Mouse (Mus musculus): Measurements from ENCODE around the gene Nbea.

Nbea gene

GRCm38 (mm10) chr3:55783171-55784081 lies 400.1 kb downstream of the Nbea start:
- DNase-seq (ENCODE audit: low read depth, low spot score) = no peak

GRCm38 (mm10) chr3:55782771-55783170 lies 400.7 kb downstream of the Nbea start:
- DNase-seq (ENCODE audit: low read depth, low spot score) = no peak

- peak; percentile 75 for DNase-seq (ENCODE audit: low read depth, low spot score)
Observed at GRCm38 (mm10) chr3:55782056-55782687, 401.3 kb downstream of the Nbea start, which contains the start of gene Mab21l1. TSS of gene Mab21l1 (plus strand) at chr3:55782510.

- no peak for DNase-seq (ENCODE audit: low read depth, low spot score)
Observed at GRCm38 (mm10) chr3:55781429-55782055, 402.0 kb downstream of the Nbea start.

- DNase-seq (ENCODE audit: low read depth, low spot score) = peak; percentile 40
Observed at GRCm38 (mm10) chr3:55780120-55781070, 403.1 kb downstream of the Nbea start.

- DNase-seq (ENCODE audit: low read depth, low spot score) = no peak
Observed at GRCm38 (mm10) chr3:55778764-55779730, 404.5 kb downstream of the Nbea start.

GRCm38 (mm10) chr3:55777501-55777900 lies 406.0 kb downstream of the Nbea start:
- DNase-seq (ENCODE audit: low read depth, low spot score) = no peak

GRCm38 (mm10) chr3:55775753-55776152 lies 407.7 kb downstream of the Nbea start:
- DNase-seq (ENCODE audit: low read depth, low spot score) = no peak

- no peak for DNase-seq (ENCODE audit: low read depth, low spot score)
Observed at GRCm38 (mm10) chr3:55775245-55775644, 408.3 kb downstream of the Nbea start.

- no peak for DNase-seq (ENCODE audit: low read depth, low spot score)
Observed at GRCm38 (mm10) chr3:55774203-55774602, 409.3 kb downstream of the Nbea start.

- DNase-seq (ENCODE audit: low read depth, low spot score) = no peak
Observed at GRCm38 (mm10) chr3:55769308-55769707, 414.2 kb downstream of the Nbea start.

- DNase-seq (ENCODE audit: low read depth, low spot score) = no peak
Observed at GRCm38 (mm10) chr3:55768654-55769053, 414.8 kb downstream of the Nbea start.

GRCm38 (mm10) chr3:55763591-55763990 lies 419.9 kb downstream of the Nbea start:
- DNase-seq (ENCODE audit: low read depth, low spot score) = no peak

GRCm38 (mm10) chr3:55758297-55758696 lies 425.2 kb downstream of the Nbea start:
- DNase-seq (ENCODE audit: low read depth, low spot score) = no peak

- no peak for DNase-seq (ENCODE audit: low read depth, low spot score)
Observed at GRCm38 (mm10) chr3:55756602-55757190, 426.8 kb downstream of the Nbea start.

GRCm38 (mm10) chr3:55755805-55756601 lies 427.5 kb downstream of the Nbea start:
- peak; percentile 64 for DNase-seq (ENCODE audit: low read depth, low spot score)

GRCm38 (mm10) chr3:55754981-55755608 lies 428.4 kb downstream of the Nbea start:
- DNase-seq (ENCODE audit: low read depth, low spot score) = no peak

GRCm38 (mm10) chr3:55753872-55754271 lies 429.6 kb downstream of the Nbea start:
- no peak for DNase-seq (ENCODE audit: low read depth, low spot score)

All from forelimb bud, embryonic 11.5 days (tissue).